Mouse (Mus musculus) thymus, postnatal 4 days (tissue): Measurements from ENCODE around the gene Cdk2ap1.
"Not testable (repeated sequence)": the region's sequence is repeated elsewhere in the genome, so short reads cannot be mapped to it uniquely, and the experiment has no call there.

ENCODE experiments used
- DNase-seq: peaks from one replicate; pipeline ENCODE4 v3.0.0; 2021

Gene Cdk2ap1

GRCm38 (mm10) chr5:124362982-124363381, at the start of gene Cdk2ap1:
Gene Cdk2ap1 (minus strand): TSS chr5:124363082.
- DNase-seq = not testable (repeated sequence)

- no peak for DNase-seq
These were observed 49.3 kb upstream of the Cdk2ap1 start for GRCm38 (mm10) chr5:124412163-124412562.

- DNase-seq = peak; percentile 29
These were observed 47.9 kb upstream of the Cdk2ap1 start for GRCm38 (mm10) chr5:124410808-124411207.

- no peak for DNase-seq
These were observed 30.8 kb upstream of the Cdk2ap1 start for GRCm38 (mm10) chr5:124393726-124394125.

- no peak for DNase-seq
These were observed 29.5 kb upstream of the Cdk2ap1 start for GRCm38 (mm10) chr5:124392412-124392811.

- DNase-seq = peak; percentile 24
These were observed 25.1 kb upstream of the Cdk2ap1 start for GRCm38 (mm10) chr5:124387932-124388331.

GRCm38 (mm10) chr5:124380121-124380520, 17.2 kb upstream of the Cdk2ap1 start:
- DNase-seq = no peak

DNA sequence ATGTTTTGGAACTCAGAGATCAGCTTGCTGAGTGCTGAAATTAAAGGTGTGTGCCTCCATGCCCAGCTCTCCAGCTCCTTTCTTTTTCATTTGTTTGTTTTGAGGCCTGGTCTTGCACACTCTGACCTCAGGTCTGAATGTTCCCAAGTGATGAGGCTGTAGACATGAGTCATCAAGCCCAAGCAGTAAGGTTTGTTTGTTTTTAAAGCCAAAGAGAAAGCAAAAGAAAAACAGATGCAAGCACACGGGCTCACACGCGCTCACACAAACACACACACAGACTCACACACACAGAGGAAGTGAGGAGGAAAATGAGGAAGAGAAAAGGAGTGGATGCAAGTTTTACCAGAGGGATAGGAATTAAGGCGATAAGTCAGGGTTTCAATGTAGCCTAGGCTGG, 14.3 kb upstream of the Cdk2ap1 start:
- DNase-seq = no peak

- no peak for DNase-seq
These were observed 13.5 kb upstream of the Cdk2ap1 start for GRCm38 (mm10) chr5:124376401-124376800.

DNA sequence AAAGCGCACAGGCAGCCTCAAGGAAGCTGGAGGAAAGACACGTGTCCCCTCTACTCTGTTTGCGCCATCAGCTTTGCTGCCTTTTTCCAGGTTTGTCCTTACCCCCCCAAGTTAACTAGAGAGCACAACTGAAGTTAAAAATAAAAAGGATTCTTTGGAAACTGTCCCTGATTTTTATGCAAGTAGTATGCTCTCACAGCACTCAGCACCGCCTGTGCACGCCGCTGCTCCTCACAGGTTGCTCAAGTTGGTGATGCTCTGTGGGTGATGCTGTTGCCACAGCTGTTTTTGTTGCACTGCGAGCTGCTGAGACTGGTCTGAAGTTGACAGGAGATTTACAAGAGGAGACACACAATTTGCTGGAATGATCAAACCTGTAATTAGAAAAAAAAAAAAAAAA, 11.4 kb upstream of the Cdk2ap1 start:
- no peak for DNase-seq

GRCm38 (mm10) chr5:124366721-124367120, 3.8 kb upstream of the Cdk2ap1 start:
- DNase-seq = no peak

- DNase-seq = no peak
These were observed 2.9 kb upstream of the Cdk2ap1 start for GRCm38 (mm10) chr5:124365754-124366153.

DNA sequence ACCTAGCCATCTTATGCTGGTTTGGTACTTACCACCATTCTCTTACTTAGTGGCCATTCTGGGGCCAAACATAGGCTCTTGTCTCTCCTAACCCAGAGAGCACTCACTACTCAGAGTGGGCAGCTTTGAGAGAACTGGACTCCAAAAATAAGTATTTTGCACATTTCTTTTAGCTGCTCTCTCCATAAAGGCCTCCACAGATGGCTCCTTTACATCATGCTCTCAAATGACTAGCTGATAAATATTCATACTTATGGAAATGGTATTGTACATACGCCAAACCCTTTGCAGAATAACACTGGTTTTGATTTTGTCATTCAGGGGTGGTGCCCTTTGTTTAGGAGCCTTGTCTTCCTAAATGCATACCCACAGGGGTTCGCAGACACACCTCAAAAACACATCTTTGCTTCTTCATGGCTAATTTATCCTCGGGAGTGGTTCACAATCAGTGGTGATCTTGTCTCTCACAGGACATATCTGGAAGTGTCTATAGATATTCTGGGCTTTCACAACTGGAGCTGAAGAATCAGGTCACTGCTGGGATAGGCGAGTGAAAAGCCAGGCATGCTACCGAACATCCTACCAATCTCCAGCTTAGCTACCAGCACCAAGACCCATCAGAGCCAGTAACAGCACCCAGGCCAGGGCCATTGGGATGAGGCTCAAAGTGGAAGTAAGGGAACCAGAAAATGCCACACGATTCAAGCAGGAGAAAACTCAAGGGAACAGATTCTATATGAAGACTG, 1.5 kb upstream of the Cdk2ap1 start:
- no peak for DNase-seq

GRCm38 (mm10) chr5:124359641-124360040, 3.2 kb downstream of the Cdk2ap1 start:
- DNase-seq = no peak

- DNase-seq = peak; percentile 48
These were observed 6.2 kb downstream of the Cdk2ap1 start for GRCm38 (mm10) chr5:124356695-124357094.

- DNase-seq = peak; percentile 27
These were observed 7.4 kb downstream of the Cdk2ap1 start for GRCm38 (mm10) chr5:124355425-124355959.

GRCm38 (mm10) chr5:124354574-124355424, 8.1 kb downstream of the Cdk2ap1 start:
- DNase-seq = peak; percentile 61

GRCm38 (mm10) chr5:124353726-124354547, 8.9 kb downstream of the Cdk2ap1 start:
- peak; percentile 85 for DNase-seq

DNA sequence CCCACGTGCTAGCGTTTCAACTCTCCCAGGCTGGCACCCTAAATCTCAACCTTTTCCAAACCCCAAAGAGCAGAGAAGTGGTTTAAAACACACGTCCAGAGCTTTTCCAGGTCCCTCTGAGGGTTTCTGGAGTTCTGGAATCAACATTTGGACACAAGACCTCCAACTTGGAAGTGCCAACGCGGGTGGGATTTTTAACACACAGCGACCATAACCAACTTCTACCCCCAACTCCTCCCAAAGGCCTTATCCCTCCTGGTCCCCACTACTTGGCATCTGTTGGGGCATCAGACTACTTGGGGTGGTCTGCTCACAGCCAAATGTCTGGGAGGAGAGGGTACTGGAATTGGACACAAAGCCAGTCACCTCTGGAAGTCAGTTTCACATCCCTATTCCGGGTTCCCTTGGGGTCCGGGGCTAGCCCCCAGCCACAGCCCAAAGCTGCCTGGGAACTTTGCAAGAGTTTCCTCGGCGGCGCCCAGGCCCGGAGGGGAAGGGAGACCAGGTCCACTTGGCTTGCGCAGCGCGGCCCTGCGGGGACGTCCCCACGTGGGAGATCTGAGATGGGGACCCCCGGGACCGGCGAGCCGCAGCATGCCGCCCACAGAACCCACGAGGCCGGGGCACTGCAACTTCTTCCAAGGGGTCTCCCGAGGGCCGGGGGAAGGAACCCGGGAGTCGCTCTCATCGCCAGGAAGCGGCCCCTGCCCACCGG, 9.7 kb downstream of the Cdk2ap1 start:
- DNase-seq = no peak

DNA sequence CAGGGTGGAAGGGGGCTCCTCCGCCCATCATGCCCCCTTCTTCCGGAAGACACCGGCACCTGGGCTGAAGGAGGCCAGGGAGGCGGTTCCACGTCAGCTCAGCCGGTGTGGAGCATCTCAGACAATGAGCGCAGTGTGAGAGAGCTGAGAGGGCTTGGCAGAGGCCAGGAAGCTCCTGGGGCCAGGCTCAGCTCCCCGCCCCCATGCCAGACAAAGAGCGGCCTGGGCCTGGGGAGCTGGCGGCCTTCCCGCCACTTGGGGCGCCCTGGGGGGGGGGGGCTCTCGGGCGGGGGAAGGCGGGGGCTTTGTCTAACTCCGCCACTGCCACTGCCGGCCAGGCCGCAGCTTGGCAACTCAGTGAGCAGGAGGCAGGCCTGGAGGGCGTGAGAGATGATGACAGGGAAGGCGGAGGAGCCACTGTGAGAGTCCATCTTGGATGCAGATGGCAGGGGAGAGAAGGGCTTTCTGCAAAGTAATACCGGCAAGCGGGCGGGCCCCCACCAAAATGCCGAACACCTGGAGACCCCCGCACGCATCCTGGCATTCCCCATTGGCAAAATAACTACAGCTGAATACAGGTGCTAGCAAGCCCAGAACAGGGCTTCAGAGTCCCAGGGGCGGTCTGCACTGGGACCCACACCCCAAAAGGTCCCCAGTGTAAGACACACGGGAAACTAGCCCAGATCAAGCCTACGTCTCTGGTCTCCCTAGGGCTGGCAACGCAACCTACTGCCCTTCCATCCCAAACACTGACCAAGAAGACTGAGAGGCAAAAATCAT, 10.6 kb downstream of the Cdk2ap1 start:
- DNase-seq = peak; percentile 81

- DNase-seq = no peak
These were observed 11.3 kb downstream of the Cdk2ap1 start for GRCm38 (mm10) chr5:124351604-124352003.
